Mouse (Mus musculus) spleen, adult 2 months (tissue): ENCODE data around the gene Adamtsl3.

ENCODE experiments used
- CTCF ChIP-seq: fragments of 200-500 bp; IDR thresholded peaks from 2 replicates; pipeline ENCODE4 v1.5.1; 2011; ENCODE audit warnings: mild to moderate bottlenecking, inconsistent platforms; ENCODE audit not compliant: insufficient read depth, insufficient read length, insufficient replicate concordance; ENCODE audit errors: extremely low read depth
- POLR2A ChIP-seq: fragments of 200-500 bp; IDR thresholded peaks from 2 replicates; pipeline ENCODE4 v1.6.1; 2011; ENCODE audit warnings: low read depth, low read length, inconsistent platforms

GRCm38 (mm10) chr7:82359146-82359545 lies 23.7 kb downstream of the Adamtsl3 start:
- TF ChIP-seq POLR2A (no peak), CTCF (no peak)
